Mouse (Mus musculus): ENCODE results near the gene Bspry.

- TF ChIP-seq POLR2A (IDR thresholded peaks at IDR 0.05; ENCODE audit: insufficient read length, low read depth) = no peak
- no peak for TF ChIP-seq E2F4 (IDR thresholded peaks at IDR 0.05; ENCODE audit: insufficient read depth)
- no peak for TF ChIP-seq TCF3 (IDR thresholded peaks at IDR 0.05; ENCODE audit: insufficient read length, low read depth)
- TF ChIP-seq CEBPB (IDR thresholded peaks at IDR 0.05; ENCODE audit: insufficient read depth, poor library complexity, severe bottlenecking) = peak; percentile 92
- TF ChIP-seq POLR2AphosphoS2 (IDR thresholded peaks at IDR 0.05; ENCODE audit: insufficient read length, low read depth) = no peak
- TF ChIP-seq TCF12 (IDR thresholded peaks at IDR 0.05; ENCODE audit: insufficient read depth, poor library complexity, severe bottlenecking) = no peak
These were observed 45.6 kb downstream of the Bspry start for GRCm38 (mm10) chr4:62525489-62525811.

Data from myocyte (in vitro differentiated cells).